Mouse (Mus musculus): ENCODE results near the gene Ewsr1. TPM values are rescaled to one million over a fixed set of nuclear protein-coding genes. Genes with fewer than 3 reads are reported as not detected.

The Ewsr1 gene
- total and polyA plus RNA-seq, 2 experiments from 2014 or later = 371 to 384 TPM

DNA sequence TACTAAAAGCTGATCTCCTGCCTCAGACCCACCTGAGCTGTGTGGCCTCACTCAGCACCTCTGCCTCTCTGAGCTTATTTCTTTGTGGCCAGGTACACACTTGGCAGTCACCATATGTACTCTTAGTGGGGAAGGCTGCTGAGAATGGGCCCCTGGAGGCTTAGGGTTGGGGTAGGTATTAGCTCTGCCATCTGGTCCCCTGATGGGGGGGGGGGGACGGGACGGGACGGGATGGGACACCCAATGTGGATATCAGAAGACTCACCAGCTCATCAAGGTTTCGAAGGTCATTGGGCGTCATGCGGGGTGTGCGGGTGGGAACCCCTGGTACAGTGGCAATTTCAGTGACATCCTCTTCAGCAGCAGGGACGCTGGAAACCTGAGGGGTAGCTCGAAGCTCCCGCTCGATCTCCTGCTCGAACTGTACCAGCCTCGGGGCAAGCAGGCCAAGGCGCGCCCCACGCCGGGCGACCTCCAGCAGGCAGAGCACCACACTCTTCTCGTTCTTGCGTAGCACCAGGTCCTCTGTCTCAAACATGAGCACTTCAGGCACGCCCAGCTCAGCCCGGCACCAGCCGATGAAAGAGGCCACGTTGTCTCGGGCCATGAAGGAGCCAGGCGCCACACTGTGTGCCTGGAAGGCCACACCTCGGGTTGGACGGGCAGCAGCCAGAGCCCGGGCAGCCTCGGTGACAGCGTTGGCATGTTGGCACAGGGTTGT, 35.3 kb downstream of the Ewsr1 start:
- ATAC-seq (no peak), DNase-seq (ENCODE audit: low spot score) (no peak)
- WGBS = 47% methylated on average over 31 of the region's 31 CpGs
- Histone ChIP-seq H3K4me1 (ENCODE audit: insufficient read depth, low read length) (peaks cover 29% of the 10 kb centered on the region), H3K27ac (no peak overlapping the region), H3K36me3 (ENCODE audit: insufficient read depth, low read length) (peaks cover 20% of the 10 kb centered on the region), H3K4me3 (ENCODE audit: low read length) (peak overlapping the region; percentile 75), H3K9me3 (ENCODE audit: low read length) (no peaks in the 10 kb centered on the region), H3K27me3 (ENCODE audit: insufficient read depth, low read length) (peaks cover 16% of the 10 kb centered on the region), H3K4me2 (ENCODE audit: low read depth, low read length) (peak overlapping the region; percentile 98), H3K9ac (replicated peaks; ENCODE audit: low read length) (0 out of 2 replicates have a peak overlapping the region, but pooled peaks have one; percentile 71)
- no peak for TF ChIP-seq CTCF (IDR thresholded peaks at IDR 0.05; ENCODE audit: low read depth)

DNA sequence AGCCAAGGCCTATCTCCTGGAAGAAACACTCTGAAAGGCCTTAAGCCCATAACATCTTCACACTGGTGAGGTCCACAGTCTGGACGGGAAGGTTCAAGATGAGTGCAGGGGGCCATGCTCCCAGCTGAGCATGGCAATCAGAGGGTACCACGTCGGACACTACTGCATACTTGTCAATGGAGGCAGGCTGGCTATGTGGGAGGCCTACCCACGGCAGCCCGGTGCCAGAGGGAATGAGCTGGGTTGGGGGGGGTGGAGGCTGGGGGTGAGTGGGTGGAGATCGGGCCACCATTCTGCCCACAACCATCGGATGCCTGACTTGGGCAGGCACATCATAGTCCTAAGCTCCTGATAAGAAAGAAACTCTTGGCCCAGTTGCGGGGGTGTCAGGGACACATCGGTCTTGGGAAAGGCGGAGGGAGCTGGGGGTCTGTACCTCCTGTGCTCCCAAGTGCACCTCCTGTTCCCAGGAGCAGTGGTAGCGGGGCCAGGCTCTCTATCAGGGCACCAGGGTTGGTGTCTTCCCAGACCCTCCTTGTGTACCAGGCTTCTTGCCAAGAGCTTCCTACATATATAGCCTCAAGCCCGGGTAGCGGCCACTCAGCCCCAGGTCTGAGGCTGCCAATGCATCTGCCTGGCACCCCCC, 36.1 kb downstream of the Ewsr1 start:
- peaks cover 16% of the 10 kb centered on the region for H3K27me3 ChIP-seq (ENCODE audit: insufficient read depth, low read length)
- TF ChIP-seq CTCF (IDR thresholded peaks at IDR 0.05; ENCODE audit: low read depth) = no peak
- H3K4me2 ChIP-seq (ENCODE audit: low read depth, low read length) = 0 out of 2 replicates have a peak overlapping the region, but pooled peaks have one; percentile 98
- H3K9ac ChIP-seq (replicated peaks; ENCODE audit: low read length) = no peak overlapping the region
- DNase-seq (ENCODE audit: low spot score) (no peak), ATAC-seq (no peak)
- H3K36me3 ChIP-seq (ENCODE audit: insufficient read depth, low read length) = peaks cover 13% of the 10 kb centered on the region
- peaks cover 29% of the 10 kb centered on the region for H3K4me1 ChIP-seq (ENCODE audit: insufficient read depth, low read length)
- H3K9me3 ChIP-seq (ENCODE audit: low read length) = no peaks in the 10 kb centered on the region
- H3K27ac ChIP-seq = no peak overlapping the region
- no peak overlapping the region for H3K4me3 ChIP-seq (ENCODE audit: low read length)
- 57% methylated on average over 13 of the region's 13 CpGs for WGBS

DNA sequence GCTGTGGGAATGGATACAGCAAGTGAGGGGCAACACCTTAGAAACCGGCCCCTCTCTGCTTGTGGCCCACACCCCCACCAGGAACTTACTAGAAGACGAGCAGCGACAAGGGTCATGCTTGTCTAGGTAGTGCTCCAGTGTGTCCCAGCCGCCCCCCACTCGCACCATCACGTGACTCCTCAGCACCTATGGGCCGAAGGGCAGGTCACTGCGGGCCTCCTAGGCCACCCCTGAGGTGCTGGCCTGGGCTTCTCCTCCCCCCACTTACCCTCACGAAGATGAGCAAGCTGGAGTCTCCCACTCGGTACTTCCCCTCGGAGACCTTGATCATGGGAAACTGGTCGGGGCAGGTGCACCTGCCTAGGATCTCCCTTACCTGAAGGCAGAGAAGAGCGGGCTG, 36.7 kb downstream of the Ewsr1 start:
- WGBS = 25% methylated on average over 13 of the region's 13 CpGs
- H3K27ac ChIP-seq = no peak overlapping the region
- H3K27me3 ChIP-seq (ENCODE audit: insufficient read depth, low read length) = peaks cover 16% of the 10 kb centered on the region

DNA sequence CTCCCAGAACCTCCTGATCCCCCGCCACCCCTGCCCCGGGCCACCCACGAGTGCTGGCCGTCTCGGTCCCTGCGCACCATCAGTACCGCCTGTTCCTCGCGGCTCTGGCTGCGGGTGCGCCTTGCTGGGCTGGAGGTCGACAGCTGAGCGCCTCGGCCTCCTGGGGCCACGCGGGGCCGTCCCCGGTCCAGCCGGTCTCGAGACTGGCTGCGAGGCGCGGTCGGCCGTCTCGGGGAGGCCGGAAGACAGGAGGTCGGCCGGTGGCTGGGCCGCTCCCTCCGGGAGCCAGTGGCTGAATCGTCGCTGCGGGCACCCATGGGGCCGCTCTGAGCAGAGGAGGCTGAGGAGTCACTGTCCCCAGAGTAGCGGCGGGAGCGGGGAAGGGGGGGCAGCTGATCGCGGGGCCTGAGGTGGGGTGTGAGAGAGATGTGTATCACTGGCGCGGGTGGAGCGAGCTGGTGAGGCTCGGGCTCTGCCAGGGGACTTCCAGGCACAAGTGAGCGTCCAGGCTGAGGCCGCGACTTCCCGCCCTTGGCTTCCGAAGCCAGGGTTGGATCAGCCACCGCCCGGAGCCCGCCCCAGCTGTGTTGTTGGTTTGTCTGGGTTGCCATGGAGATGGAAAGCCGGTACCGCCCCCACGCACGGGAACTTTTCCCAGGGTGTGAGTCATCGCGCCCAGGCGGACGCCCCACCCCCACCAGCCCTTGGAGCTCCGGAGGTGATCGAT, 37.5 kb downstream of the Ewsr1 start:
- Histone ChIP-seq H3K27ac (no peak overlapping the region), H3K9me3 (ENCODE audit: low read length) (no peaks in the 10 kb centered on the region), H3K36me3 (ENCODE audit: insufficient read depth, low read length) (0 out of 2 replicates have a peak, but pooled peaks cover 4% of the 10 kb centered on the region), H3K4me2 (ENCODE audit: low read depth, low read length) (peak overlapping the region; percentile 51), H3K9ac (replicated peaks; ENCODE audit: low read length) (no peak overlapping the region; the same call in 1 of the 2 replicates), H3K4me1 (ENCODE audit: insufficient read depth, low read length) (peaks cover 29% of the 10 kb centered on the region), H3K27me3 (ENCODE audit: insufficient read depth, low read length) (peaks cover 23% of the 10 kb centered on the region), H3K4me3 (ENCODE audit: low read length) (peak overlapping the region; percentile 20)
- peak; percentile 21; the same call in 1 of the 2 replicates for ATAC-seq
- 13% methylated on average over 60 of the region's 62 CpGs for WGBS
- no peak for TF ChIP-seq CTCF (IDR thresholded peaks at IDR 0.05; ENCODE audit: low read depth)
- DNase-seq (ENCODE audit: low spot score) = peak; percentile 76

More for the DNA sequence above, 36.7 kb downstream of the Ewsr1 start:
- peaks cover 29% of the 10 kb centered on the region for H3K4me1 ChIP-seq (ENCODE audit: insufficient read depth, low read length)
- peaks cover 7% of the 10 kb centered on the region; the same call in 1 of the 2 replicates for H3K36me3 ChIP-seq (ENCODE audit: insufficient read depth, low read length)
- H3K9me3 ChIP-seq (ENCODE audit: low read length) = no peaks in the 10 kb centered on the region
- DNase-seq (ENCODE audit: low spot score) (no peak), ATAC-seq (no peak)
- no peak for TF ChIP-seq CTCF (IDR thresholded peaks at IDR 0.05; ENCODE audit: low read depth)
- no peak overlapping the region; the same call in 1 of the 2 replicates for H3K9ac ChIP-seq (replicated peaks; ENCODE audit: low read length)
- H3K4me3 ChIP-seq (ENCODE audit: low read length) = peak overlapping the region; percentile 20; the same call in 1 of the 2 replicates
- H3K4me2 ChIP-seq (ENCODE audit: low read depth, low read length) = peak overlapping the region; percentile 51

DNA sequence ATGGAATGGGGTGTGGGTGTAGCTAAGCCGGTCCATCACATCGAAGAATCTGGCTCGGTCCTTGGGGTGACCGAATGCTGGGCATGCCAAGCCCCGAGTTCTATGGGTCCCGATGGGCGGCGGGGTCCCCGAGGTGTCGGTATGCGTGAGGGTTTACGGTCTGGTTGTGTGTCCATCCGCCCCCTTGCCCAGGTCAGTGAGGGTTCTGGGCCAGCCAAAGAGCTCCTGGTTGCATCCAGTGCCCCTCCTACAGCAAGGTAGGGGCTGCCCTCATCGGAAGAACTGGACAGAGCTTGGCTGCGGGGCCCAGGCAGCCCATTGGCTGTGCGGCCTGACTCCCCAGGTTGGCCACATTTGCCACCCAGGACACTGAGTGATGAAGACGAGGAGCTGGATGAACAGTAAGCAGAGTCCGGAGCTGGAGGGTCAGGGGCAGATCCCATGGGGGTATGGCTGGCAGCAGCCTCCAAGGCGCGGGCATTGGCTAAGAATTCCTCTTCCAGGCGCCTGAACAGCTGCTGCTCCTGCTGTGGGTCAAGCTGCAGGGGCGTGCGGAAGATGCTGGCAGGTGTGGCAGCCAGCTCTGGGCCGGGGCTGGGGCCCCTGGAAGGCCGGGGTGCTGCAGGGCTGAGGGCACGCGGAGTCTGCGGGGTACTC, 38.2 kb downstream of the Ewsr1 start:
- no peak overlapping the region; the same call in 1 of the 2 replicates for H3K9ac ChIP-seq (replicated peaks; ENCODE audit: low read length)
- H3K27me3 ChIP-seq (ENCODE audit: insufficient read depth, low read length) = peaks cover 23% of the 10 kb centered on the region
- 0 out of 2 replicates have a peak, but pooled peaks cover 4% of the 10 kb centered on the region for H3K36me3 ChIP-seq (ENCODE audit: insufficient read depth, low read length)
- H3K4me2 ChIP-seq (ENCODE audit: low read depth, low read length) = peak overlapping the region; percentile 51
- 50% methylated on average over 28 of the region's 28 CpGs for WGBS
- ATAC-seq = no peak
- H3K4me3 ChIP-seq (ENCODE audit: low read length) = peak overlapping the region; percentile 20
- H3K4me1 ChIP-seq (ENCODE audit: insufficient read depth, low read length) = peaks cover 29% of the 10 kb centered on the region
- H3K9me3 ChIP-seq (ENCODE audit: low read length) = no peaks in the 10 kb centered on the region
- H3K27ac ChIP-seq = no peak overlapping the region
- DNase-seq (ENCODE audit: low spot score) = peak; percentile 9
- no peak for TF ChIP-seq CTCF (IDR thresholded peaks at IDR 0.05; ENCODE audit: low read depth)

DNA sequence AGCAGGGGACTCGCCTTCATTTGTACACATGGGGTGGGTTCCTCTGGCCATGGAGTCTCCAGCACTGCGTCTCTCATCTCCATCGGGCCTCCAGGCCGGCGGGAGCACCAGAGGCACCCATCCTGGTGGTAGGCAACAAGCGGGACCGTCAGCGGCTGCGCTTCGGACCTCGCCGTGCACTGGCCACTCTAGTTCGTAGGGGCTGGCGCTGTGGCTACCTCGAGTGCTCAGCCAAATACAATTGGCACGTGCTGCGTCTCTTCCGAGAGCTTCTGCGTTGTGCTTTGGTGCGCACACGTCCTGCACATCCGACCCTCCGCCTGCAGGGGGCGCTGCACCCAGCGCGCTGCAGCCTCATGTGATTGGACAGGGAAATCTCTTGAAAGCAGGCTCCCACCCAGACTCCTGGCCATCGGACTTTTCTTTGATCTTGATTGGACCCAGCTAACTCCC, 39.3 kb downstream of the Ewsr1 start:
- H3K4me1 ChIP-seq (ENCODE audit: insufficient read depth, low read length) = peaks cover 28% of the 10 kb centered on the region
- no peak overlapping the region for H3K4me3 ChIP-seq (ENCODE audit: low read length)

More for the DNA sequence above, 39.3 kb downstream of the Ewsr1 start:
- peak; percentile 81 for DNase-seq (ENCODE audit: low spot score)
- Histone ChIP-seq H3K27me3 (ENCODE audit: insufficient read depth, low read length) (peaks cover 23% of the 10 kb centered on the region), H3K9ac (replicated peaks; ENCODE audit: low read length) (no peak overlapping the region), H3K27ac (no peak overlapping the region), H3K9me3 (ENCODE audit: low read length) (no peaks in the 10 kb centered on the region), H3K36me3 (ENCODE audit: insufficient read depth, low read length) (0 out of 2 replicates have a peak, but pooled peaks cover 4% of the 10 kb centered on the region), H3K4me2 (ENCODE audit: low read depth, low read length) (no peak overlapping the region)
- 11% methylated on average over 27 of the region's 27 CpGs for whole genome bisulfite sequencing
- peak; percentile 25 for ATAC-seq
- TF ChIP-seq CTCF (IDR thresholded peaks at IDR 0.05; ENCODE audit: low read depth) = peak; percentile 94
